Mouse (Mus musculus): ENCODE measurements around the gene Cabp2. TPM values are rescaled to one million over a fixed set of nuclear protein-coding genes. Genes with fewer than 3 reads are reported as not detected.
A peak's percentile ranks its signal among the peaks of the same experiment; 100 is the strongest.
"Not testable (repeated sequence)": the region's sequence is repeated elsewhere in the genome, so short reads cannot be mapped to it uniquely, and the experiment has no call there.

Cabp2 gene
- not detected in 2 replicates for polyA plus RNA-seq (2015; fragmentation: Nextera tagmentation; extraction: Ambion mirVana)

DNA sequence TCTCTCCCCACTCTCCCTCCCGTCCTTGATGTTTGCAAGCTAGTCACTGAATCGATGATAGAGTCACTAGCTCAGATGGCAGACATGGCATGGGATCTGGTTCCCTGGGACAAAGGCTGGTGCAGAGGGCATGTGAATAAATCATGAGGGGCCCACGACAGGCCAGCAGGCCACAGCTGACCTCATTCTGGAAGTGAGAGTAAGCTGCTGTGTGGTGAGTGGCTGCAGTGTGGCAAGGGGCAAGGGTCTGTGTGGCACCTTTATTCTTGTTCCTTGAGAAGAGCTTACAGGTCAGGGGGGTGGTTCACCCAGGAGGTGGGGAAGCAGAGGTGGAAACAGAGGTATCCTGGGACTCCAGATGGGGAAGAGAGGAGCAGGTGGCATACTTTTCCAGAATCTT lies at the start of gene Cabp2:
Cabp2 (plus strand) TSS at position 185 of the 400 bp plus-strand sequence.
- Histone ChIP-seq H3K27me3 (replicated peaks; ENCODE audit: control insufficient read depth, insufficient read depth, low read length) (no peaks in the 10 kb centered on the region), H3K9me3 (ENCODE audit: control insufficient read depth, low read length) (no peaks in the 10 kb centered on the region), H3K9ac (replicated peaks; ENCODE audit: low read depth, low read length) (no peak within 1 kb of the TSS), H3K36me3 (ENCODE audit: control insufficient read depth, insufficient read depth) (no peaks in the 10 kb centered on the region), H3K27ac (ENCODE audit: low read length) (no peak within 1 kb of the TSS), H3K4me1 (replicated peaks; ENCODE audit: control insufficient read depth, insufficient read depth, low read length) (no peaks in the 10 kb centered on the region), H3K4me2 (ENCODE audit: low read length) (no peak within 1 kb of the TSS), H3K4me3 (replicated peaks; ENCODE audit: low read length) (no peak within 1 kb of the TSS)
- no peak for ATAC-seq
- WGBS, result 66% methylated on average over 3 of the region's 3 CpGs

DNA sequence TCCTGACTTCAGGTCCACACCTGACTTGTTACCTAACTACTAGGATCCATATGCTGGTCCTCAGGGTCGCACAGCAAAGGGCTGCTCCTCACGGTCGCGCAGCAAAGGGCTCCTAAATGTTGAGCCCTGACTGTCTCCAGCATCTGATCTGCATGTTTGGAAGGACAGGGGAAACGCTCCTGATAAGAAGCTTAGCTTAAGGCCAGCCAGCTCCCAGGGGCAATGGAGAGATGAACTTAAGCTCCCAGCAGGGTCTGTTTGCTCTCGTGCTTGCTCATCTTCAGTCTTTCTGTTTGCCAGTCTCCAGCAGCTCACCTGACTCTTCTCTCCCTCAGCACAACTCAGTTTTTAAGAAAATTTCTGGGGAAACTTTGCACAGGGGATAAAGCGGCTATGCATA lies 48.7 kb upstream of the Cabp2 start:
- 53% methylated on average over 7 of the region's 7 CpGs for whole genome bisulfite sequencing
- Histone ChIP-seq H3K27me3 (replicated peaks; ENCODE audit: control insufficient read depth, insufficient read depth, low read length) (no peaks in the 10 kb centered on the region), H3K27ac (ENCODE audit: low read length) (no peak overlapping the region), H3K9me3 (ENCODE audit: control insufficient read depth, low read length) (no peaks in the 10 kb centered on the region), H3K4me3 (replicated peaks; ENCODE audit: low read length) (no peak overlapping the region), H3K4me1 (replicated peaks; ENCODE audit: control insufficient read depth, insufficient read depth, low read length) (peaks cover 9% of the 10 kb centered on the region; the same call in 1 of the 2 replicates), H3K9ac (replicated peaks; ENCODE audit: low read depth, low read length) (no peak overlapping the region), H3K4me2 (ENCODE audit: low read length) (no peak overlapping the region), H3K36me3 (ENCODE audit: control insufficient read depth, insufficient read depth) (no peaks in the 10 kb centered on the region)
- no peak for ATAC-seq

DNA sequence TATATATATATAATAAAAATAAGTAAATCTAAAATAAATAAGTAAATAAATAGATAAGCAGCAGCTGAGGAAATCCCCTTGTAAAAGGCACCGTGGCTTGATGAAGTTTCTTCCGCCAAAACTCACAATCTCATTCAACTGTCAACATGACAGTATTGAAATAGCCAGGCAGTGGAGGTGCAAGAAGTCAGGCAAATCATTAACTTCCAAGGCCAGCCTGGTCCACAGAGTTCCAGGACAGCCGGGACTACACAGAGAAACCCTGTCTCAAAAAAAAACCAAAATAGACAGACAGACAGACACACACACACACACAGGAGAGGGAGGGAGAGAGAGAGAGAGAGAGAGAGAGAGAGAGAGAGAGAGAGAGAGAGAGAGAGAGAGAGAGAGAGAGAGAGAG lies 48.1 kb upstream of the Cabp2 start:
- H3K4me3 ChIP-seq (replicated peaks; ENCODE audit: low read length), result no peak overlapping the region
- H3K4me2 ChIP-seq (ENCODE audit: low read length), result no peak overlapping the region
- H3K9me3 ChIP-seq (ENCODE audit: control insufficient read depth, low read length), result no peaks in the 10 kb centered on the region
- no peaks in the 10 kb centered on the region for H3K36me3 ChIP-seq (ENCODE audit: control insufficient read depth, insufficient read depth)
- no peak overlapping the region for H3K27ac ChIP-seq (ENCODE audit: low read length)
- H3K27me3 ChIP-seq (replicated peaks; ENCODE audit: control insufficient read depth, insufficient read depth, low read length), result no peaks in the 10 kb centered on the region
- ATAC-seq, result no peak
- no peak overlapping the region for H3K9ac ChIP-seq (replicated peaks; ENCODE audit: low read depth, low read length)
- peaks cover 11% of the 10 kb centered on the region; the same call in 1 of the 2 replicates for H3K4me1 ChIP-seq (replicated peaks; ENCODE audit: control insufficient read depth, insufficient read depth, low read length)
- WGBS, result 86% methylated on average over 3 of the region's 3 CpGs

DNA sequence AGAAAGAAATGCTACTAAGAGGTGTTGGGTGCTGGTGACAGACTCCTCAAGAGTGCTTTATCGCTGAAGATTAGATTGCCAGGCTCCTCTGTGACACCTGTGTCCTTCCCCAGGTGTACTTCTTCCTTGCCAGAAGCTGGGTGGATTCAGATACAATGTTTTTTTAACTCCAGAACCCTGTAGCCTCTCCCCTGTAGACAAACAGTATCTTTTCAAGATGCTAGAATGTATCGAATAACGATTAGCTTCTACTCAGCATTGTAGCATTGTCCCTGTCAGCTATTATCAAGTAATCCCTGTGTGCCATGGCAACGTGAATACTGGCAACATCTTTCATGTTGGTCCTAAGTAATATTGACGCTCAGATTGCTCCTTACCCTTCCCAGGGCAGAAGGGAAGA lies 47.6 kb upstream of the Cabp2 start:
- Histone ChIP-seq H3K36me3 (ENCODE audit: control insufficient read depth, insufficient read depth) (no peaks in the 10 kb centered on the region), H3K9me3 (ENCODE audit: control insufficient read depth, low read length) (no peaks in the 10 kb centered on the region), H3K27ac (ENCODE audit: low read length) (no peak overlapping the region), H3K4me1 (replicated peaks; ENCODE audit: control insufficient read depth, insufficient read depth, low read length) (peaks cover 12% of the 10 kb centered on the region; the same call in 1 of the 2 replicates), H3K4me3 (replicated peaks; ENCODE audit: low read length) (no peak overlapping the region), H3K4me2 (ENCODE audit: low read length) (no peak overlapping the region), H3K9ac (replicated peaks; ENCODE audit: low read depth, low read length) (no peak overlapping the region), H3K27me3 (replicated peaks; ENCODE audit: control insufficient read depth, insufficient read depth, low read length) (no peaks in the 10 kb centered on the region)
- no peak for ATAC-seq
- 49% methylated on average over 5 of the region's 5 CpGs for WGBS

DNA sequence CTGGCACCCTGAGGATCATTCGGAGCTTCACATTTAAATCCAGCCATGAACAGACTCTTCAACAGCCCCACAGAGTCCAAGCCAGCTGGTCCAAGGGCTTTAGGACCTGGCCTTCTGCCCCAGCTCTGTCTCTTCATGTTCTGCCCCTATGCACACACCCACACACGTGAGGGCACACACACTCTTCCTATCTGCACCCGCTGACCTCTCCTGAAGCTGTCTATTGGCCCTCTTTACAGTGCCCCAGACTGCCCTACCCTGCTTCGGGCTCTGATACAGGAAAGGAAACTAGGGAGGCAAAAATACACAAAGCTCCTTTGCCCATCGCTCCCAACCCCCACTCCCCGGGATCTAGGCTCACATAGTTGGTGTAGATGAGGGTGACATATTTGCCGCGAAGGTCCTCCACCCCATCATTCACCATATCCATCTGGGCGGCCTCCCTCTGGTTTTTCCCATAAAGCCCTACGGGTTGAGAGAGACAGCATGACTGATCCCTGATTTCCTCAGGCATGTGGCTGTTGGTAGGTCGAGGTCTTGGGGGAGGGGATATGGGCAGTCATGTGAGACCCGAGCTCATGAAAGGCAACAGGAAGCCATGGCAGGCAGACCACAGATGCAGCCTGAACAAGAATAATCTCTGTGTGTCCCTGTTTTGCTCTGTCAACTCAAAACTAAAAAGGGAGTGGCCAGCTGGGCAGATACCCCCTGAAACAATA lies 44.9 kb upstream of the Cabp2 start:
- Histone ChIP-seq H3K4me3 (replicated peaks; ENCODE audit: low read length) (no peak overlapping the region), H3K9ac (replicated peaks; ENCODE audit: low read depth, low read length) (no peak overlapping the region), H3K4me1 (replicated peaks; ENCODE audit: control insufficient read depth, insufficient read depth, low read length) (peaks cover 12% of the 10 kb centered on the region; the same call in 1 of the 2 replicates), H3K27ac (ENCODE audit: low read length) (no peak overlapping the region), H3K27me3 (replicated peaks; ENCODE audit: control insufficient read depth, insufficient read depth, low read length) (no peaks in the 10 kb centered on the region), H3K36me3 (ENCODE audit: control insufficient read depth, insufficient read depth) (no peaks in the 10 kb centered on the region), H3K4me2 (ENCODE audit: low read length) (no peak overlapping the region), H3K9me3 (ENCODE audit: control insufficient read depth, low read length) (no peaks in the 10 kb centered on the region)
- ATAC-seq, result no peak
- WGBS, result 85% methylated on average over 12 of the region's 12 CpGs

DNA sequence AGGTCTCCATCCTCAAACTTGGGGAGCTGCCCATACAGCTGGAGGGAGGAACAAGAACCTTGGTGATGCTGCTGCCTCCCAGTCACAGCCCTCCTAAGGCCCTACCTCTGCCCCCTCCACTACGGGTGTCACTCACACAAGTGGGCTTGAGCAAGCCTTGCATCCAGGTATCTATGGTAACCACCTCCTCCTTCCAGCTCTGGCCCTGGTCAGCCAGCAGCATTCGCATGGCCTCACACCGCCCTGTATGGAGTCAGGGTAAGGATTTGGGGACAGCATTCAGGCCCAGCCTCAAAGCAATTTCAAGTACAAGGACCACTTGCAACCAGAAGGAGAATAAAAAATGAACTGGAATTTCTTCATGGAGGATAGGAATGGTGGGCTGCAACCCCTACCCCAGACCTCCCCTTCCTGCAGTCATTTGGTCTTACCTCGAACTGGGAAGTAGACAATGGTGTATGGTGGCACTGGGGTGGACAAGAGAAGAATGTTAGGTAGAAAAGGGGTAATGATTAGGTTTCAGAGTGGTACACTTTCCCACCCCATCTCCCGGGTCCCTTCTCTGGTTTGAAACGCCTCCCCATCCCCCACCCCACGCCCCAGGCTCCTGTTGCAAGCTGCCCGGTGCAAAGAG lies 44.1 kb upstream of the Cabp2 start:
- H3K27ac ChIP-seq (ENCODE audit: low read length), result peak overlapping the region; percentile 47
- not testable (repeated sequence) for H3K36me3 ChIP-seq (ENCODE audit: control insufficient read depth, insufficient read depth); H3K27me3 ChIP-seq (replicated peaks; ENCODE audit: control insufficient read depth, insufficient read depth, low read length); H3K9me3 ChIP-seq (ENCODE audit: control insufficient read depth, low read length)
- H3K4me3 ChIP-seq (replicated peaks; ENCODE audit: low read length), result peak overlapping the region; percentile 69
- peak overlapping the region; percentile 82 for H3K4me2 ChIP-seq (ENCODE audit: low read length)
- peak; percentile 48 for ATAC-seq
- peaks cover 12% of the 10 kb centered on the region; the same call in 1 of the 2 replicates for H3K4me1 ChIP-seq (replicated peaks; ENCODE audit: control insufficient read depth, insufficient read depth, low read length)
- H3K9ac ChIP-seq (replicated peaks; ENCODE audit: low read depth, low read length), result peak overlapping the region; percentile 85
- 26% methylated on average over 7 of the region's 8 CpGs for WGBS

DNA sequence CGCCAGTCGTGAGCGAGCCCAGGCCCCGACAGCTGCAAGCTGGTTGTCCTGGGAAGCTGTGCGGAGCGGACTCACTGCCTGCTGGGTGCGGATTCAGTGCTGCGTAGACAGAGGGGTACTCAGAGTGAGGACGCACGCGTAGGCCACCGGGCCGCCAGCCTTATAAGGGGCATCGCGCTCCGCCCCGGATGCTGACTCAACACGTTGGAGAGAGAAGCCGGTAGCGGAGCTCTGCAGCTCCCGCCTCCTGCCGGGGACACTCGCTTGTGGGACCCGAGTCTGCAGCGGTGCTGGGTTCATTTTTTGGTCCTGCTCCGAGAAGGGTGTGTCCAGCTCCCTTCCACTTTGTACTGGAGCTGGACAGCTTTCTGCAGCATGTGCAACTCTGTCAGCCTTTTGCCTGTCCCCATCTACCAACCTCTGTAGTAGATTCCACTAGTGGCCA lies 43.6 kb upstream of the Cabp2 start, which contains the start of gene Gstp1:
Gstp1 (minus strand) TSS at position 198 of the 445 bp plus-strand sequence.
- Histone ChIP-seq H3K27ac (ENCODE audit: low read length) (peak within 1 kb of the TSS; percentile 47), H3K36me3 (ENCODE audit: control insufficient read depth, insufficient read depth) (no peaks in the 10 kb centered on the region), H3K9me3 (ENCODE audit: control insufficient read depth, low read length) (no peaks in the 10 kb centered on the region), H3K9ac (replicated peaks; ENCODE audit: low read depth, low read length) (peak within 1 kb of the TSS; percentile 85), H3K27me3 (replicated peaks; ENCODE audit: control insufficient read depth, insufficient read depth, low read length) (no peaks in the 10 kb centered on the region), H3K4me3 (replicated peaks; ENCODE audit: low read length) (peak within 1 kb of the TSS; percentile 69), H3K4me1 (replicated peaks; ENCODE audit: control insufficient read depth, insufficient read depth, low read length) (peaks cover 12% of the 10 kb centered on the region; the same call in 1 of the 2 replicates), H3K4me2 (ENCODE audit: low read length) (peak within 1 kb of the TSS; percentile 82)
- peak; percentile 94 for ATAC-seq
- under 1% methylated on average over 26 of the region's 26 CpGs for WGBS

DNA sequence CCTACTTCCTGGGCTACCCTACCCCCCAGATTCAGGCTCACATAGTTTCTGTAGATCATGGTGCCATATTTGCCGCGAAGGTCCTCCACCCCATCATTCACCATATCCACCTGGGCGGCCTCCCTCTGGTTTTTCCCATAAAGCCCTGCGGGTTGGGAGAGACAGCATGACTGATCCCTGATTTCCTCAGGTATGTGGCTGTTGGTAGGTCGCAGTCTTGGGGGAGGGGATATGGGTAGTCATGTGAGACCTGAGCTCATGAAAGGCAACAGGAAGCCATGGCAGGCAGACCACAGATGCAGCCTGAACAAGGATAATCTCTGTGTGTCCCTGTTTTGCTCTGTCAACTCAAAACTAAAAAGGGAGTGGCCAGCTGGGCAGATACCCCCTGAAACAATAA lies 40.4 kb upstream of the Cabp2 start:
- H3K9me3 ChIP-seq (ENCODE audit: control insufficient read depth, low read length); H3K4me2 ChIP-seq (ENCODE audit: low read length); ATAC-seq; H3K36me3 ChIP-seq (ENCODE audit: control insufficient read depth, insufficient read depth); H3K9ac ChIP-seq (replicated peaks; ENCODE audit: low read depth, low read length); H3K27ac ChIP-seq (ENCODE audit: low read length); H3K27me3 ChIP-seq (replicated peaks; ENCODE audit: control insufficient read depth, insufficient read depth, low read length); H3K4me3 ChIP-seq (replicated peaks; ENCODE audit: low read length): not testable (repeated sequence)
- WGBS, result 83% methylated on average over 5 of the region's 5 CpGs
- peaks cover 15% of the 10 kb centered on the region for H3K4me1 ChIP-seq (replicated peaks; ENCODE audit: control insufficient read depth, insufficient read depth, low read length)

DNA sequence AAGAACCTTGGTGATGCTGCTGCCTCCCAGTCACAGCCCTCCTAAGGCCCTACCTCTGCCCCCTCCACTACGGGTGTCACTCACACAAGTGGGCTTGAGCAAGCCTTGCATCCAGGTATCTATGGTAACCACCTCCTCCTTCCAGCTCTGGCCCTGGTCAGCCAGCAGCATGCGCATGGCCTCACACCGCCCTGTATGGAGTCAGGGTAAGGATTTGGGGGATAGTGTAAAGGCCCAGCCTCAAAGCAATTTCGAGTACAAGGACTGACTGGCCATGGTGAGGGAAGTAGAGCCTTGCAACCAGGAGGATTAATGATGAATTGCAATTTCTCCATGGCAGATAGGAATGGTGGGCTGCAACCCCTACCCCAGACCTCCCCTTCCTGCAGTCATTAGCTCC lies 39.9 kb upstream of the Cabp2 start:
- H3K27me3 ChIP-seq (replicated peaks; ENCODE audit: control insufficient read depth, insufficient read depth, low read length); ATAC-seq; H3K36me3 ChIP-seq (ENCODE audit: control insufficient read depth, insufficient read depth); H3K27ac ChIP-seq (ENCODE audit: low read length); H3K9ac ChIP-seq (replicated peaks; ENCODE audit: low read depth, low read length); H3K9me3 ChIP-seq (ENCODE audit: control insufficient read depth, low read length); H3K4me3 ChIP-seq (replicated peaks; ENCODE audit: low read length); H3K4me2 ChIP-seq (ENCODE audit: low read length): not testable (repeated sequence)
- peaks cover 17% of the 10 kb centered on the region for H3K4me1 ChIP-seq (replicated peaks; ENCODE audit: control insufficient read depth, insufficient read depth, low read length)
- 84% methylated on average over 3 of the region's 4 CpGs for WGBS
